Mouse (Mus musculus) gastrocnemius, adult 18-20 months (tissue): Measurements from ENCODE around the gene Bace2. TPM values are rescaled to one million over a fixed set of nuclear protein-coding genes. Genes with fewer than 3 reads are reported as not detected.

ENCODE experiments used
- DNase-seq: peaks from one replicate; pipeline ENCODE4 v3.0.0; 2021; ENCODE audit warnings: low spot score
- long read RNA-seq, 2 experiments: library from polyadenylated mRNA; stranded (forward); transcript quantifications; one replicate each; pipeline ENCODE4 v2.0.0; 2021
- total RNA-seq, 2 experiments: library from RNA; stranded (reverse); gene quantifications; 2 replicates each; pipeline ENCODE4 v1.2.3; 2021

Gene Bace2
- total RNA-seq, result 1 to 10 TPM; 1.5 to 3.1 TPM
- long read RNA-seq, experiment 1, full-length matches to known transcripts, result 3 of 4 reads
- long read RNA-seq, experiment 1, partial matches to known transcripts, result 0 of 4 reads
- long read RNA-seq, experiment 1, other reads (novel, unspliced or antisense), result 1 of 4 reads
- long read RNA-seq, experiment 2, full-length matches to known transcripts, result 1 of 1 reads
- long read RNA-seq, experiment 2, partial matches to known transcripts, result 0 of 1 reads
- long read RNA-seq, experiment 2, other reads (novel, unspliced or antisense), result 0 of 1 reads

- peak; percentile 63 for DNase-seq
These were observed at the start of gene Bace2 for GRCm38 (mm10) chr16:97356499-97357187. Gene Bace2, plus strand, starts transcription at chr16:97356742.

GRCm38 (mm10) chr16:97307594-97307993 is 48.9 kb upstream of the Bace2 start:
- DNase-seq, result no peak

GRCm38 (mm10) chr16:97309796-97310569 is 46.6 kb upstream of the Bace2 start:
- no peak for DNase-seq

GRCm38 (mm10) chr16:97310570-97310846 is 46.0 kb upstream of the Bace2 start:
- DNase-seq, result no peak

- DNase-seq, result peak; percentile 69
These were observed 43.4 kb upstream of the Bace2 start for GRCm38 (mm10) chr16:97312960-97313686.

- no peak for DNase-seq
These were observed 35.0 kb upstream of the Bace2 start for GRCm38 (mm10) chr16:97321576-97321975.

GRCm38 (mm10) chr16:97322604-97323003 is 33.9 kb upstream of the Bace2 start:
- DNase-seq, result no peak

- no peak for DNase-seq
These were observed 30.6 kb upstream of the Bace2 start for GRCm38 (mm10) chr16:97325975-97326374.

- DNase-seq, result no peak
These were observed 27.9 kb upstream of the Bace2 start for GRCm38 (mm10) chr16:97328602-97329001.

- no peak for DNase-seq
These were observed 3.5 kb upstream of the Bace2 start for GRCm38 (mm10) chr16:97353013-97353412.

- DNase-seq, result no peak
These were observed 1.9 kb upstream of the Bace2 start for GRCm38 (mm10) chr16:97354632-97355031.

GRCm38 (mm10) chr16:97357188-97357821 is 763 bp downstream of the Bace2 start:
- peak; percentile 24 for DNase-seq

GRCm38 (mm10) chr16:97362231-97362888 is 5.8 kb downstream of the Bace2 start:
- DNase-seq, result no peak

GRCm38 (mm10) chr16:97366141-97366540 is 9.6 kb downstream of the Bace2 start:
- DNase-seq, result no peak

- no peak for DNase-seq
These were observed 13.7 kb downstream of the Bace2 start for GRCm38 (mm10) chr16:97370258-97370657.

- DNase-seq, result no peak
These were observed 31.4 kb downstream of the Bace2 start for GRCm38 (mm10) chr16:97387955-97388354.

- no peak for DNase-seq
These were observed 34.7 kb downstream of the Bace2 start for GRCm38 (mm10) chr16:97391289-97391688.

GRCm38 (mm10) chr16:97391701-97392384 is 35.3 kb downstream of the Bace2 start:
- DNase-seq, result no peak

GRCm38 (mm10) chr16:97396436-97396835 is 39.9 kb downstream of the Bace2 start:
- DNase-seq, result no peak

- no peak for DNase-seq
These were observed 41.5 kb downstream of the Bace2 start for GRCm38 (mm10) chr16:97397945-97398531.
